Mouse (Mus musculus) embryonic facial prominence, embryonic 13.5 days (tissue): ENCODE measurements around the gene Gm42906. TPM values are rescaled to one million over a fixed set of nuclear protein-coding genes. Genes with fewer than 3 reads are reported as not detected.
A peak's percentile ranks its signal among the peaks of the same experiment; 100 is the strongest.

Experiments used
- ATAC-seq: fragments of 200-750 bp; cut with Nextera tagmentation; 2 replicates; pipeline ENCODE4 v1.8.0; 2017; ENCODE audit warnings: low read depth; ENCODE audit not compliant: insufficient number of reproducible peaks, insufficient read depth, low FRiP score, low TSS enrichment
- H3K27ac ChIP-seq: fragments of 300-500 bp; sonication (generic); 2 replicates; pipeline ENCODE4 v1.5.1; 2015; ENCODE audit warnings: moderate library complexity, mild to moderate bottlenecking, inconsistent platforms
- H3K27me3 ChIP-seq: fragments of 300-500 bp; sonication (generic); 2 replicates; pipeline ENCODE4 v1.6.1; 2015; ENCODE audit warnings: mild to moderate bottlenecking, inconsistent platforms
- H3K36me3 ChIP-seq: fragments of 300-500 bp; sonication (generic); 2 replicates; pipeline ENCODE4 v1.6.1; 2015; ENCODE audit warnings: mild to moderate bottlenecking, inconsistent platforms
- H3K4me1 ChIP-seq: fragments of 300-500 bp; sonication (generic); 2 replicates; pipeline ENCODE4 v1.6.1; 2015; ENCODE audit warnings: inconsistent platforms
- H3K4me2 ChIP-seq: fragments of 300-500 bp; sonication (generic); 2 replicates; pipeline ENCODE4 v1.6.1; 2015; ENCODE audit warnings: moderate library complexity, mild to moderate bottlenecking, inconsistent platforms
- H3K4me3 ChIP-seq: fragments of 300-500 bp; sonication (generic); 2 replicates; pipeline ENCODE4 v1.5.1; 2015; ENCODE audit warnings: mild to moderate bottlenecking, inconsistent platforms
- H3K9ac ChIP-seq: fragments of 300-500 bp; sonication (generic); 2 replicates; pipeline ENCODE4 v1.6.1; 2015; ENCODE audit warnings: mild to moderate bottlenecking, inconsistent platforms
- H3K9me3 ChIP-seq: fragments of 300-500 bp; sonication (generic); 2 replicates; pipeline ENCODE4 v1.6.1; 2016; ENCODE audit warnings: inconsistent platforms
- WGBS: fragments of 180-500 bp; shearing (Covaris S2); methylation state at CpG from one replicate; pipeline ENCODE4 v1.1.7; 2015; ENCODE audit warnings: mixed read lengths; 5-methylcytosine and 5-hydroxymethylcytosine counted together
- polyA plus RNA-seq: library from polyadenylated mRNA; unstranded; fragments of >200 nt; fragmentation: Nextera tagmentation; extraction: Ambion mirVana; gene quantifications from 2 replicates; pipeline ENCODE4 v1.2.1, GENCODE M21; 2015

The Gm42906 gene
- polyA plus RNA-seq, 1 experiment from 2014 or later = not detected

DNA sequence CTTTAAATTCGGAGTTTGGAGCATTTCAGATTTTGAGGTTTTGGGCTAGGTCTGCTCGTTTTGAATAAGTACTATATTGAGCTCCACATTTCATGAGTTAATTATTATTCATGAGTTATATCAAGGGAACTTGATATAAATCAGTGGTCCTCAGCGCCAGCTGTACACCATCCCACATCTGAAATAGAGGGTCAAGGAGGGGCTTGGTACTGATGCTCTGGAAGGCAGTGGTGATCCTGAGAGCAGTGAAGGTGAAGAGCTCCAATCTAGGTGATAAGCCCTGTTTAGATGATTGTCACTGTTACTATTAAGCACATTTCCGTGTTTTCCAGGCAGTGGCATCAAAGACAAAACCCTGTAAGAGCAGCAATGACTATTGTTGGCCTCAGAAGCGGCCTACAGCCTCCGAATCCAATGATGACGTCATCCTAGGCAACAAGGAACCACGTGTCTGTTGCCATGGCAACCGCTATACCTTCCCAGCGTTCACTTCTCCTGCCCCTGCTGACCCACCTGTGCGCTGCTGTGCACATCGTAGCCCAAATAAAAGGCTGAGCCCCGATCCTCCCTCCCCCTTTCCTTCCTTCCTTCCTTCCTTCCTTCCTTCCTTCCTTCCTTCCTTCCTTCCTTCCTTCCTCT is 199.5 kb downstream of the Gm42906 start:
- peaks cover 9% of the 10 kb centered on the region for H3K27me3 ChIP-seq
- no peak overlapping the region for H3K4me3 ChIP-seq
- H3K36me3 ChIP-seq = no peaks in the 10 kb centered on the region
- WGBS = 72% methylated on average over 13 of the region's 13 CpGs
- no peak overlapping the region for H3K9ac ChIP-seq
- no peak overlapping the region for H3K4me2 ChIP-seq
- no peaks in the 10 kb centered on the region for H3K9me3 ChIP-seq
- no peak for ATAC-seq
- H3K27ac ChIP-seq = no peak overlapping the region
- H3K4me1 ChIP-seq = peaks cover 8% of the 10 kb centered on the region

DNA sequence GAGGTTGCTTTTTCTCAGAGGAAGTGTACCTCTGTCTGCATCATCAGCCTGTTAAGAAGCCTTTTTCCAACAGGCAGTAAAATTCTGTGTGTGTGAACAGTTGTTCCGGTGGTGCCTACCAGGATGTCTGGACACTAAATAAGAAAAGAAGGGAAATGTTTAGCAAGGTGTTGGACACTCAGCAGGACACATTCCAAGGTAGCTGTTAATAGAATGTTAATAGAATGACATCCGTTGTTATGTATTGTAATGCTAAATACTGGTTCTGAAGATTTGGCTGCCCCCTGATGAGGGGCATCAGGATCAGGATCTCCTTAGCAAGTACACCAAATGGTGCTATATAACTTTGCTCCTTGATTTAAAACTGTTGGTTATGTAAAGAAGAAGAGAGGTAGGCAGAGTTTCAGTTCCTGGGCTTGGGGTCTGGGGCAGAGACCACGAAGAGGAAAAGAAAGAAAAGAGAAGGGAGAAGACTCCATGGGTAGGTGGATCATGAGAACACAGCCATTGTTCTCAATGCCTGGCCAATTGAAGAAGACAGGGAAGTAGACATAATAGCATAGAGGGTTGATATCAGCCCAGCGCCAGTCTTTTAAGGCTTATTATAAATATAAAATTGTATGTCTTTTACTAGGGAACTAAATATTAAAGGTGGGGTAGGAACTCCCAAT is 204.1 kb downstream of the Gm42906 start:
- no peaks in the 10 kb centered on the region for H3K36me3 ChIP-seq
- no peak overlapping the region for H3K4me3 ChIP-seq
- no peak overlapping the region for H3K27ac ChIP-seq
- no peak overlapping the region for H3K9ac ChIP-seq
- no peaks in the 10 kb centered on the region for H3K27me3 ChIP-seq
- H3K4me1 ChIP-seq = peaks cover under 1% of the 10 kb centered on the region; the same call in 1 of the 2 replicates
- H3K9me3 ChIP-seq = no peaks in the 10 kb centered on the region
- WGBS = 80% methylated on average over 4 of the region's 4 CpGs
- no peak overlapping the region for H3K4me2 ChIP-seq
- no peak for ATAC-seq

DNA sequence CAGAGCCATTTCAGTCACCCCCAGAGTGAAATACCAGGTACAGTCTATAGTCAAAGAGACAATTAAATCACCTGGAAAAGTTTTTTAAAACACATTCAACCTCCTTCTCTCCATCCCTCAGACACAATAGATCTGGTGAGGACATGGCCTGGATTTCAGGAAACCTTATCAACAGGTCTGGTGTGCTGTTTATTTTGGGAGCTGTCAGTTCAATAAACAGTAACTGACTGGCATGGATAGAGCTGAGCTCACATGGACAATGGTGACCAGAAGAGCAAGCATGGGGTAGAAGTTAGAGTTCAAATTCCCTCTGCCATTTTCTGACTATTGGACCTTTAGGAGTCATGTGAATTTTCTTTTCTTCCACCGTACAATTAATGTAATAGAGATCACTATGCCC is 205.2 kb downstream of the Gm42906 start:
- H3K4me2 ChIP-seq = no peak overlapping the region
- ATAC-seq = no peak
- H3K4me1 ChIP-seq = peaks cover 5% of the 10 kb centered on the region; the same call in 1 of the 2 replicates
- no peaks in the 10 kb centered on the region for H3K36me3 ChIP-seq
- no peaks in the 10 kb centered on the region for H3K9me3 ChIP-seq
- no peak overlapping the region for H3K4me3 ChIP-seq
- H3K9ac ChIP-seq = no peak overlapping the region
- no peak overlapping the region for H3K27ac ChIP-seq
- 83% methylated on average over 1 of the region's 1 CpGs for WGBS
- H3K27me3 ChIP-seq = no peaks in the 10 kb centered on the region

DNA sequence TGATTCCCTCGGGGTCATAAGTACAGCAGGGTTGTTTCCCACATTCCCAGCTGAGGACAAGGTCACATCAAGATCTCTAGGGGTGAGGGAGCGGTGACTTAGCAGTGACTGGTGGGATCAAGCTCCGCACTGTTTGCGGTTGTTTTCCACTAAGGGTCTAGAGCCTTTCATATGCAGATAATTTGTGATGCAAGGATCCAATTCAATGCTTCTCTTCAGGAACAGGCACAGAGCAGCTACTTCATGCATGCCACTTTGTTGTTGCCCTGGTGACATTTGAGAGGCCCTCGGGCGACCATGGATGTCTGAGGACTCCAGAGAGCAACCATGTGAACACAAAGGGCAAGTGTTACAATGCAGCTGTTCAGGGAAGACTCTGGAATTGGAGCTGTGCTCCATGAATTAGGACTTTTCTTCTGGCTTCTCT is 209.3 kb downstream of the Gm42906 start:
- peaks cover 10% of the 10 kb centered on the region for H3K4me1 ChIP-seq
- H3K4me3 ChIP-seq = no peak overlapping the region
- H3K36me3 ChIP-seq = no peaks in the 10 kb centered on the region
- no peak for ATAC-seq
- peak overlapping the region; percentile 28; the same call in 1 of the 2 replicates for H3K27ac ChIP-seq
- WGBS = 22% methylated on average over 6 of the region's 6 CpGs
- H3K4me2 ChIP-seq = no peak overlapping the region
- H3K9me3 ChIP-seq = no peaks in the 10 kb centered on the region
- no peak overlapping the region for H3K9ac ChIP-seq
- no peaks in the 10 kb centered on the region for H3K27me3 ChIP-seq

DNA sequence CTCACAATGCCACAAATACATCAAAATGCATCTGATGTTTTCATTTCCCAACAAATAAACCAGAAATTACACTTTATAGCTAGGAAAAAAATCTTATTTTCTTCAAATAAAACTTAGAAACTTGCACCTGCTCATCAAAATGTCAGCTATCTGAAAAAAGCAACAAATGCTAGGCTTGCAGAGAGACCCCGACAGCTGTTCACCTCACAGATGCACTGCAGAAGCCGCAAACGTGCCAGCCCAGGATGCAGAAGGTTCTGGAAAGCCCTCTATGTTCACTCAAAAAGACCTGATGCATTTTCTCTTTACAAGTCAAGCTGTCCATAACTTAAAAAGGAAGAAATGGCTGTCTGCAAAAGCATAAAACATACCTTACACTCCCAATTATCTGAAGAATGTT is 214.9 kb downstream of the Gm42906 start:
- Histone ChIP-seq H3K9ac (no peak overlapping the region), H3K4me2 (no peak overlapping the region), H3K27ac (no peak overlapping the region), H3K27me3 (no peaks in the 10 kb centered on the region), H3K4me1 (peaks cover 6% of the 10 kb centered on the region; the same call in 1 of the 2 replicates), H3K36me3 (no peaks in the 10 kb centered on the region), H3K4me3 (no peak overlapping the region), H3K9me3 (no peaks in the 10 kb centered on the region)
- WGBS = 84% methylated on average over 3 of the region's 3 CpGs
- ATAC-seq = no peak

DNA sequence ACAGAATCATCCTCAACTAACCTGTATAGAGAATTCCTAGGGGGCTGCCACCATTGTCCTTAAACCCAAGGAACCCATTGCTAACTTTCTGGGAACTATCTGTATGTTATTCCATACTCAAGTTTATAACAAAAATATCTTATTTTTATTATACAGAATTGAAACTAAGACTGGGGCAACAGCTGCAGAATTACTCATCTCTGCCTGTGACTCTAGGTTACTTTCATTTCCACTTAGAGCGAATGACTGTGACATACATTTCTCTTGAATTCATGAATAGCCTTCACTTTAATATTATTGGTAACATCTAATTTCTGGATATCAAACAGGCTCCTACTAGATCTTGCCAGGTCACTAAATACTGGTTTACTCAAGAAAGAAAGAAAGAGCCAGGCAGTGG is 217.1 kb downstream of the Gm42906 start:
- Histone ChIP-seq H3K9ac (no peak overlapping the region), H3K4me1 (no peaks in the 10 kb centered on the region), H3K27ac (no peak overlapping the region), H3K9me3 (no peaks in the 10 kb centered on the region), H3K4me3 (no peak overlapping the region), H3K4me2 (no peak overlapping the region), H3K36me3 (no peaks in the 10 kb centered on the region), H3K27me3 (no peaks in the 10 kb centered on the region)
- ATAC-seq = no peak
- WGBS = 95% methylated on average over 1 of the region's 1 CpGs

DNA sequence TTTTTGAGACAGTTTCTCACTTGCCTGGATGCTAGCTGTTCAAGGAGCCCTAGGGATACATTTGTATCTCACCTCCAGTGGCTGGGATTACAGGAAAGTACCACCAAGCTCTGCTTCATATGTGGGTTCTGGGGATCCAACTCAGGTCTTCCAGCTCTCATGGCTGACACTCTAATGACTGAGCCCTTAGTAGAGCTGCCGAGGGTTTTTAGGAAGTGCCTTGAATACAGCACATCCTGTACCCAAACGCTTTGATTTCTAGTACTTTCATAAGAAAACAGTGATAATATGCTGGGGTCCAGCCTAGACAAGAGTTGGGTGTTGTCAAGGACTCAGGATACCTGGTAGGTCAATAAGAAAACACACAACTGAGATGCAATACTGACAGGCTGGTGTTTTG is 217.9 kb downstream of the Gm42906 start:
- Histone ChIP-seq H3K27ac (no peak overlapping the region), H3K4me2 (no peak overlapping the region), H3K27me3 (no peaks in the 10 kb centered on the region), H3K4me1 (no peaks in the 10 kb centered on the region), H3K9me3 (no peaks in the 10 kb centered on the region), H3K9ac (no peak overlapping the region), H3K4me3 (no peak overlapping the region), H3K36me3 (no peaks in the 10 kb centered on the region)
- 81% methylated on average over 2 of the region's 2 CpGs for WGBS
- ATAC-seq = no peak

DNA sequence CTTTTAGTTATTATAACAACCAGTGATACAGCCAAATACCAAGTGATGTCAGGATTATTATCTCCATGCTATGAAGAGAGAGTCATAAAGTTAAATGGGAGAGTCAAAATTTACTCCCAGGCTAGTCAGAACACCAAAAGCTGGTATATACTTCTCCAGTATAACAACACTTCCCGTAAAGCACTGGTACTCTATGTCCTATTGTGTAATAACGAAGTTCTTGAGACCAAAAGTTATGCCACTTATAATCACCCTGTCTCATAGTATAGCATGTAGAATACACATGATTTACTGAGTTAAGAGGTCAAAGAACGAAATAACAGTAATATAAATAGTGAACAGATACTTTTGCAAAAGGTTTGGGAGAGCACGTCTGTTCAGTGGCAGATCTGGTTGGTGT is 222.9 kb downstream of the Gm42906 start:
- 92% methylated on average over 4 of the region's 4 CpGs for WGBS
- Histone ChIP-seq H3K36me3 (no peaks in the 10 kb centered on the region), H3K4me2 (no peak overlapping the region), H3K4me3 (no peak overlapping the region), H3K9ac (no peak overlapping the region), H3K9me3 (no peaks in the 10 kb centered on the region), H3K27ac (no peak overlapping the region), H3K4me1 (no peaks in the 10 kb centered on the region), H3K27me3 (no peaks in the 10 kb centered on the region)
- no peak for ATAC-seq

DNA sequence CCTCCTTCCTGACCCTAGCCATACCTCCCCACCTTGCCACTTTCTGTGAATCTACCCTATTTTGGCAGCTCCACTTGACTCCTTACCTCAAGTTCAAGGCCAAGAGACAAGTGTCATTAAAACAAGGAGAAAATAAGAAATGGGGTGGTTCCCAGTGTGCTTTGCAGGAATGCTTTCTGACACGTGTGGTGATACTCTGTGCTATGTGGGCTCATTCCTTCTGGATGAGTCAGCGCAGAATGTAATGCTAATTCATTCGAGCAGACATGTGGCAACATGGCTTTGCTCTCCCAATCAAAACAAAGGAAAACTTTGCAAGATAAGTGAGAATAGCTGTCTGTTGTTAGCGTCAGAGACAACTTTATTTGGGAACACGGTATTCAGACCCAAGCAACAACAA is 225.0 kb downstream of the Gm42906 start:
- H3K9ac ChIP-seq = no peak overlapping the region
- no peaks in the 10 kb centered on the region for H3K27me3 ChIP-seq
- no peak for ATAC-seq
- H3K27ac ChIP-seq = no peak overlapping the region
- 49% methylated on average over 5 of the region's 5 CpGs for WGBS
- H3K4me2 ChIP-seq = no peak overlapping the region
- no peaks in the 10 kb centered on the region for H3K36me3 ChIP-seq
- no peak overlapping the region for H3K4me3 ChIP-seq
- H3K4me1 ChIP-seq = no peaks in the 10 kb centered on the region
- no peaks in the 10 kb centered on the region for H3K9me3 ChIP-seq

DNA sequence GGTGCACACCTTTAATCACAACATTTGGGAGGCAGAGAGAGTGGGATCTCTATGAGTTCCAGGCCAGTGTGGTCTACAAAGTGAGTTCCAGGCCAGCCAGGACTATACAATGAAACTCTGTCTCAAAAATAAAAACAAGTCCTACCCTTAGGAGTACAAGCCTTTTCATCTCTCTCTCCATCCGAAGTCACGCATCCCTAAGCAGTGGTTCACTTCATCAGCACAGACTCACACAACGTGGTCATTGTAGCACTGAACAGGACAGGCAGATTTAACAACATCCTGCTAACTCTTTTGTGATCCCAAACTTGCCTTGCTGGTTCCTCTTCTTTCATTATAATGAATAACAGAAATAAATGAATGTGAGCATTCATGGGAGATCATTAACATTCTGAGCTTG is 226.7 kb downstream of the Gm42906 start:
- H3K9me3 ChIP-seq = no peaks in the 10 kb centered on the region
- no peak overlapping the region for H3K4me2 ChIP-seq
- WGBS = 49% methylated on average over 3 of the region's 3 CpGs
- no peak overlapping the region for H3K4me3 ChIP-seq
- no peaks in the 10 kb centered on the region for H3K27me3 ChIP-seq
- no peaks in the 10 kb centered on the region for H3K4me1 ChIP-seq
- H3K36me3 ChIP-seq = no peaks in the 10 kb centered on the region
- H3K27ac ChIP-seq = no peak overlapping the region
- no peak for ATAC-seq
- no peak overlapping the region for H3K9ac ChIP-seq

DNA sequence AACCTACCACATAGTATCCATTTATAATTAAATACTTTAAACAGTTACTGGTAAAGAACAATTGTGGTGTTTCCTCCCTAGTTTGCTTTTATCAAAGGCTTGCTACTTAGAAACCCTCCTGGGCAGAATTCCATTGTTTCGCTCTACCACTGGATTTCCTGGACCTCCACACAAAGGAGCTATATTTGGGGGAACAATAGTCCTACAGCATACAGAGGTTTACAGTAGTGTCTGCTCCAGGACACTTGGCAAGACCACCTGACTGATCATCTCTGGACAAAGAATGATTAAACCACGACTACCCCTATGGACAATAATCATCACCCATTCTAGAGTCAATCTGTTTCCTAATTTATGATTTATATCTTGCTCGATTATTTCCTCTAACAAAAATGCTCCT is 228.7 kb downstream of the Gm42906 start:
- Histone ChIP-seq H3K4me2 (no peak overlapping the region), H3K9me3 (no peaks in the 10 kb centered on the region), H3K4me1 (no peaks in the 10 kb centered on the region), H3K4me3 (no peak overlapping the region), H3K27ac (no peak overlapping the region), H3K9ac (no peak overlapping the region), H3K27me3 (no peaks in the 10 kb centered on the region), H3K36me3 (no peaks in the 10 kb centered on the region)
- 85% methylated on average over 3 of the region's 3 CpGs for WGBS
- no peak for ATAC-seq

DNA sequence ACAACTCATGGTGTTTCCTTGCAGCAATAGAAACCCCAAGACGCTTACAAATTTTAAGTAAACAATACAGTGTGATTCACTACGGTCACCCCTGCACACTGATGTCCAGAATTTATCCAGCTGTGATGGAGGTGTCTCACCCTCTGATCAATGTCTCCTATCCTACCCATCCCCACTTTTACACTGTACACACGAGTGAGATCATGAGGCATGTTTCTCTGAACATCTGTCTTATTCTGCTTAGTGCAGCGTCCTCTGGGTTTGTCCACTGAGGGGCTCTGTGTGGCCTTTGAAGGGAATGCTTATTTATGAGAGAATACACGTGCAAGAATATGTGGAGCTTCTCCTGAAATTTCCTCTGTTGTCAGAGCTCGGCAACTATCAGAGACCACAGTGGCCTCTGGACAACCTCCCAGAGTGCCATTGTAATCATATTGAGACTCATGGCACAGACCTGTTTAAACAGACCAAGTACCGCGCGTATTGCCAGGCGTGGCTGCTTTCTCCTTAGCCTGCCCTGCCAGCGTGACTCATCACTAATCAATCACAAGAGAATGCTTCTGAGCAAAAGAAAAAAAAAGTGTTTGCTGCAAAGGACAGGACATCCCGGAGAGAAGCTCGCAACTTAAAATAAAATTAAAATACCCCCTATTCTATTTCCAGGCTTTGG is 231.2 kb downstream of the Gm42906 start:
- H3K27me3 ChIP-seq = no peaks in the 10 kb centered on the region
- no peaks in the 10 kb centered on the region for H3K36me3 ChIP-seq
- H3K4me2 ChIP-seq = no peak overlapping the region
- 74% methylated on average over 13 of the region's 13 CpGs for WGBS
- no peak overlapping the region for H3K27ac ChIP-seq
- no peak overlapping the region for H3K9ac ChIP-seq
- H3K4me3 ChIP-seq = no peak overlapping the region
- no peak for ATAC-seq
- no peaks in the 10 kb centered on the region for H3K4me1 ChIP-seq
- H3K9me3 ChIP-seq = no peaks in the 10 kb centered on the region
